Mouse (Mus musculus): Measurements from ENCODE around the gene Fry. TPM values are rescaled to one million over a fixed set of nuclear protein-coding genes. Genes with fewer than 3 reads are reported as not detected.
"Not testable (repeated sequence)": the region's sequence is repeated elsewhere in the genome, so short reads cannot be mapped to it uniquely, and the experiment has no call there.

Gene Fry
- polyA plus RNA-seq, 1 experiment from 2014 or later, result 22.4 TPM

DNA sequence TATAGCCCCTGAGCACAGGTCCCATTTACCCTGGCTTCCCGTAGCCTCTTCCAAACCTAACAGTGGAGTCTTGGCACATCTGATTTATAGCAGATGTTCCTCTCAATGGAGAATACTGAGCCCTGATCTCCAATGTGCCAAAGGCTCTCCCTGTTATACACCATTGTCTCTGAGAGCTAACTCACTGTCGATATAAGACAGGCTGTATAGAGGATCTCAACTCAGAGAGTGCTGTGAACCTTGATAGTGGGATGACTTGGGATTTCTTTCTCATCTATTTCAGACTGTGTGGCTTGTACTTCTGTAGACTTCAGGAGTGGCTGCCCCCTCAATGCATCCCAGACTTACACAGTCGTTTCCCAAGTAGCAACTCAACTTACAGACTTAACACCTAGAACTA lies 371.8 kb downstream of the Fry start:
- DNase-seq (ENCODE audit: low spot score), result no peak
- Histone ChIP-seq H3K4me1 (replicated peaks; ENCODE audit: control insufficient read depth, insufficient read depth, low read length) (no peaks in the 10 kb centered on the region), H3K36me3 (ENCODE audit: control insufficient read depth, insufficient read depth, low read length) (no peaks in the 10 kb centered on the region), H3K4me2 (replicated peaks; ENCODE audit: low read depth, low read length) (no peak overlapping the region), H3K27me3 (ENCODE audit: control insufficient read depth, insufficient read depth, low read length) (no peaks in the 10 kb centered on the region), H3K9me3 (ENCODE audit: control insufficient read depth, low read length) (no peaks in the 10 kb centered on the region), H3K9ac (ENCODE audit: low read depth, low read length) (no peak overlapping the region), H3K4me3 (ENCODE audit: low read depth, low read length) (no peak overlapping the region), H3K27ac (ENCODE audit: low read depth, low read length) (no peak overlapping the region)
- no peak for ATAC-seq (ENCODE audit: low FRiP score)
- WGBS, result 90% methylated on average over 3 of the region's 3 CpGs

DNA sequence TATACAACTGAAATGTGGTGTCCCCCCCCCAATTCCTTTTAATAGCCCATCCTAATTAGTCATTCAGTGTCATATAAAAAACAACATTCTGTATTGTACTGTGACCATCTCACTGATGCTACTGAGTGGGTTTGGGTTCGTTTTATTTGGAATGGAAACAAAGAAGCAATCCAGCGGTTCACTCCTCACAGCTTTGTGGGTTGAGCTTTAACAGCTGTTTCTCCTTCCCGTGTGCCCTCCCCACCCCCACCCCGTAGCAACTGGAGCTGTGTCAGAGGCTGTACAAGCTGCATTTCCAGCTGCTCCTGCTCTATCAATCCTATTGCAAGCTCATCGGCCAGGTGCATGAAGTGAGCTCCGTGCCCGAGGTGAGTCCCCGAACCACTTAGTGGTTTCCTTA lies 372.4 kb downstream of the Fry start:
- H3K4me3 ChIP-seq (ENCODE audit: low read depth, low read length), result no peak overlapping the region

DNA sequence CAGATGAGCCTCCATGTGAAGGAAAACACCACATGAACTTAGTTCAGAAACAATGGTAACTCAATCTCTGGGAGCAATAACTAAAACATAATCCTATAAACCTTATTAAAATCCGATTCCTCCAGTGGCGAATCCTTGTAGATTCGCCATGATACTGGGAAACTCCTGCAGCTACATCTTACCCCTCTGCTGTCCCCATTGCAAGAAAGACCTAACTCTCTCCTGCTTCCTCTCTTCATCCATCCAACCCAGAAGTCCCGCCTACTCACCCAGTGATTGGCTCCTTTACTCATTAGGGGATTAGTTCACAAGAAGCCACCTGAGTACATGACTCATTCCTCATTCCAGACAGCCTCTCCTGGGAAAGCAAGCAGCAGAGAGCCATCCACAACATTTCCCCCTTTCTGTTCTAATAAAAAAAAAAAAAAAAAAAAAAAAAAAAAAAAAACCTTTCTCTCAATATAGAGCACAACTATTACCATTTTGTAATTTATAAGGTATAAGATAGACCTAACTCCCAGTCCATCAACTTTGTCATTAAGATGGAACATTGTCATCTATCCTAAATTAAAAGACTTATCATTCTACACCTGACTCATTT lies 373.2 kb downstream of the Fry start:
- 93% methylated on average over 4 of the region's 4 CpGs for WGBS
- DNase-seq (ENCODE audit: low spot score); H3K27me3 ChIP-seq (ENCODE audit: control insufficient read depth, insufficient read depth, low read length); ATAC-seq (ENCODE audit: low FRiP score); H3K9ac ChIP-seq (ENCODE audit: low read depth, low read length); H3K36me3 ChIP-seq (ENCODE audit: control insufficient read depth, insufficient read depth, low read length); H3K4me2 ChIP-seq (replicated peaks; ENCODE audit: low read depth, low read length); H3K4me3 ChIP-seq (ENCODE audit: low read depth, low read length); H3K9me3 ChIP-seq (ENCODE audit: control insufficient read depth, low read length); H3K27ac ChIP-seq (ENCODE audit: low read depth, low read length); H3K4me1 ChIP-seq (replicated peaks; ENCODE audit: control insufficient read depth, insufficient read depth, low read length): not testable (repeated sequence)

More for the DNA sequence above, 372.4 kb downstream of the Fry start:
- H3K9ac ChIP-seq (ENCODE audit: low read depth, low read length), result no peak overlapping the region
- H3K27ac ChIP-seq (ENCODE audit: low read depth, low read length), result no peak overlapping the region
- no peak overlapping the region for H3K4me2 ChIP-seq (replicated peaks; ENCODE audit: low read depth, low read length)
- ATAC-seq (ENCODE audit: low FRiP score), result no peak
- DNase-seq (ENCODE audit: low spot score), result no peak
- no peaks in the 10 kb centered on the region for H3K36me3 ChIP-seq (ENCODE audit: control insufficient read depth, insufficient read depth, low read length)
- H3K4me1 ChIP-seq (replicated peaks; ENCODE audit: control insufficient read depth, insufficient read depth, low read length), result no peaks in the 10 kb centered on the region
- H3K27me3 ChIP-seq (ENCODE audit: control insufficient read depth, insufficient read depth, low read length), result no peaks in the 10 kb centered on the region
- WGBS, result 81% methylated on average over 8 of the region's 8 CpGs
- H3K9me3 ChIP-seq (ENCODE audit: control insufficient read depth, low read length), result no peaks in the 10 kb centered on the region

DNA sequence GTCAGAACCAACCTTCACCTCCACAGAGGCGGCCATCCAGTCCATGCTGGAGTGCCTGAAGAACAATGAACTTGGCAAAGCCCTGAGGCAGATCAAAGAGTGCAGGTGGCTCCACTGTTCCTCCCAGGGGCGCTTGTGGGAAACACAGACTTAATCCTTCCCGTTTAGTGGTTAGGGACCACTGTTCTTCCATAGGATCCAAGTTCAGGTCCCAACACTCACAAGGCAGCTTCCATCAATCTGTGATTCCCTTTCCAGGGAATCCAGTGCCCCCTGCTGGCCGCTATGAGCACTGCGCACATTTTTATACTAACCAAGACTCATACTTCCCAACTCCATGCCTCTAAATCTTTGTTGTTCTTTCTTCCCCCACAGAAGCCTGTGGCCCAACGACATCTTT lies 377.3 kb downstream of the Fry start:
- WGBS, result 51% methylated on average over 6 of the region's 6 CpGs
- Histone ChIP-seq H3K36me3 (ENCODE audit: control insufficient read depth, insufficient read depth, low read length) (no peaks in the 10 kb centered on the region), H3K9ac (ENCODE audit: low read depth, low read length) (no peak overlapping the region), H3K27me3 (ENCODE audit: control insufficient read depth, insufficient read depth, low read length) (no peaks in the 10 kb centered on the region), H3K4me3 (ENCODE audit: low read depth, low read length) (no peak overlapping the region), H3K4me2 (replicated peaks; ENCODE audit: low read depth, low read length) (no peak overlapping the region), H3K9me3 (ENCODE audit: control insufficient read depth, low read length) (no peaks in the 10 kb centered on the region), H3K4me1 (replicated peaks; ENCODE audit: control insufficient read depth, insufficient read depth, low read length) (no peaks in the 10 kb centered on the region), H3K27ac (ENCODE audit: low read depth, low read length) (no peak overlapping the region)
- ATAC-seq (ENCODE audit: low FRiP score) (no peak), DNase-seq (ENCODE audit: low spot score) (peak; percentile 57)

DNA sequence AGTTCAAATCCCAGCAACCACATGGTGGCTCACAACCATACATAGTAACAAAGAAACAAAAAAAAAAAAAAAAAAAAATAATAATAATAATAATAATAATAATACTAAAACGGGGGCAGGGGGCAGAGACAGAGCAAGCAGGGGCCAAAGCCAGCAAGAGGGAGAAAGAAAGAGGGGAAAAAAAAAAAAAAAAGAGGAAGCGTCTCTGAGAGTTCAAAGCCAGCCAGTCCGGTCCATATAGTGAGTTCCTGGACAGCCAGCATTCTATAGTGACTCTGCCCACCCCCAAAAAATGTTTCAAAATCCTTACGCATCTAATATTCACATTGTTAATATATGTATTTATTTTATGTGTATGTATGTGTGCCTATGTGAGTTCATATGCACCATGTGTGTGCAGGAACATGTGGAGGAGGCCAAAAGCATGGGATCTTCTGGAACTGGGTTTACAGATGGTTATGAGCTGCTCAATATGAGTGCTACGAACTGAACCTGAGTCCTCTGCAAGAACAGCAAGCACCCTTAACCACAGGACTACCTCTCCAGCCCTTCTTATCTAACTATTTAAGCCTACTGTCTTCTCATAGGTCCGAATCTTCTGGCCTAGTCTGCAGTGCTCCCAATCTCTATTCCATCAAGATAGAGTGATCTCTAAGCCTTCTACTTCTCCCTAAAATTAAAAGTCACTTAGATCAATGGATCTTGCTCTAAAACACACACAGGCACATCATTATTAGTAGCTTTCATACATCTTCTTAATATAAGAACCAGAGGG lies 392.2 kb downstream of the Fry start:
- Histone ChIP-seq H3K27ac (ENCODE audit: low read depth, low read length) (no peak overlapping the region), H3K4me3 (ENCODE audit: low read depth, low read length) (no peak overlapping the region)
- WGBS, result 85% methylated on average over 6 of the region's 6 CpGs

DNA sequence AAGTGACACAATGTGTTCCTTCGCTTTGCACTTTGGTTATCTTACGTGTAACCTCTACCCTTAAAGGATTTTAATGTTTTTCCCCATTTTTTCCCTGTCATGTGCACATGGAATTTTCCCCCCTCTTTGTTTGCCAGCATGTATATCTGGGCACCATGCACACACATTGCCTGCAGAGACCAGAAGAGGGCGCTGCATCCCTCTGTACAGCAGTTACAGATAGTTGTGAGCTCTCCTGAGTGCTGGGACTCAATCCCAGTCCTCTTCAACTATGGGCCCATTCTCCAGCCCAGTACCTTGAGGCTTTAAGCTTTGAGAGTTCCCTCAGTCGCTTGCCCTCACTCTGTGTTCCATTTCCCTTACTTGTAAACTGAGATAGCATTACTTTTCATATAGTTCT lies 394.8 kb downstream of the Fry start:
- Histone ChIP-seq H3K9me3 (ENCODE audit: control insufficient read depth, low read length) (no peaks in the 10 kb centered on the region), H3K4me1 (replicated peaks; ENCODE audit: control insufficient read depth, insufficient read depth, low read length) (no peaks in the 10 kb centered on the region), H3K36me3 (ENCODE audit: control insufficient read depth, insufficient read depth, low read length) (no peaks in the 10 kb centered on the region), H3K27ac (ENCODE audit: low read depth, low read length) (no peak overlapping the region), H3K27me3 (ENCODE audit: control insufficient read depth, insufficient read depth, low read length) (no peaks in the 10 kb centered on the region), H3K4me2 (replicated peaks; ENCODE audit: low read depth, low read length) (no peak overlapping the region), H3K4me3 (ENCODE audit: low read depth, low read length) (no peak overlapping the region), H3K9ac (ENCODE audit: low read depth, low read length) (no peak overlapping the region)
- WGBS, result 72% methylated on average over 4 of the region's 4 CpGs
- DNase-seq (ENCODE audit: low spot score), result no peak
- ATAC-seq (ENCODE audit: low FRiP score), result no peak

More for the DNA sequence above, 392.2 kb downstream of the Fry start:
- Histone ChIP-seq H3K4me1 (replicated peaks; ENCODE audit: control insufficient read depth, insufficient read depth, low read length) (no peaks in the 10 kb centered on the region), H3K27me3 (ENCODE audit: control insufficient read depth, insufficient read depth, low read length) (no peaks in the 10 kb centered on the region), H3K9me3 (ENCODE audit: control insufficient read depth, low read length) (no peaks in the 10 kb centered on the region), H3K4me2 (replicated peaks; ENCODE audit: low read depth, low read length) (no peak overlapping the region), H3K9ac (ENCODE audit: low read depth, low read length) (no peak overlapping the region), H3K36me3 (ENCODE audit: control insufficient read depth, insufficient read depth, low read length) (no peaks in the 10 kb centered on the region)
- ATAC-seq (ENCODE audit: low FRiP score) (no peak), DNase-seq (ENCODE audit: low spot score) (no peak)

DNA sequence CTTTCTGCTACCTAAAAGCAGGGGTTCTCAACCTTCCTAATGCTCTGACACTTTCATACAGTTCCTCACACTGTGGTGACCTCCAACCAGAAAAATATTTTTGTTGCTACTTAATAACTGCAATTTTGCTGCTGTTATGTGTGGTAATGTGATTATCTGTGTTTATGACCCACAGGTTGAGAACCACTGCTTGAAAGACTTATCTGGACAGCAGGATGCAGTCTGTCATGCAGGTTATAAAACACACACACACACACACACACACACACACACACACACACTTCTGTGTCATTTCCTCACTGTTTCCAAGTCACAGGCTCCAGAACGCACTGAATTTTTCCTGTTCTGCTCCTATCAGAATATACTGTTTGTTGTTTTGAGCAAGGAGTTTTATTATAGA lies 395.6 kb downstream of the Fry start:
- DNase-seq (ENCODE audit: low spot score) (no peak), ATAC-seq (ENCODE audit: low FRiP score) (no peak)
- WGBS, result 83% methylated on average over 1 of the region's 1 CpGs

DNA sequence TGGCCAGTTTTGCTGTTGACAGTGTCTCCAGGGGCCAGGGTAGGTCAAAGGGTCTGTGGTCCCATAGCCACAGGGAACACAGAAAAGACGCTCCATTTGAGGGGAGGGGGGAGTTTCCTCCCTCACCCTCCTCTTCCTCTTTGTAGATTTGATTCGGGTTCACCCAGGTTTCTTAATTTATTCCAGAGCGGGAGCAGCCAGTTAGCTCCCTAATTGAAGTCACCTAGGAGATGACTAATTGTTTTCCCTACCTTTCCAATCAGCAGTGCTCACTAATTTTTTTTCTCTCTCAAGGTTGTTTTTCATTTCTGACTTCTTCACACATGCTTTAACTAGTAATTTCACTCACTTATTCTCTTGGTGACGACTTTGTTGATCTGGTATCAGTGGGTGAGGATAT lies 399.6 kb downstream of the Fry start, which contains the start of gene Zar1l:
Zar1l (minus strand) TSS at position 101 of the 400 bp plus-strand sequence.
- H3K4me1 ChIP-seq (replicated peaks; ENCODE audit: control insufficient read depth, insufficient read depth, low read length), result no peaks in the 10 kb centered on the region
- DNase-seq (ENCODE audit: low spot score), result no peak
- no peak within 1 kb of the TSS for H3K27ac ChIP-seq (ENCODE audit: low read depth, low read length)
- no peak within 1 kb of the TSS for H3K4me2 ChIP-seq (replicated peaks; ENCODE audit: low read depth, low read length)
- ATAC-seq (ENCODE audit: low FRiP score), result no peak
- no peaks in the 10 kb centered on the region for H3K27me3 ChIP-seq (ENCODE audit: control insufficient read depth, insufficient read depth, low read length)
- no peaks in the 10 kb centered on the region for H3K36me3 ChIP-seq (ENCODE audit: control insufficient read depth, insufficient read depth, low read length)
- no peak within 1 kb of the TSS for H3K4me3 ChIP-seq (ENCODE audit: low read depth, low read length)
- no peaks in the 10 kb centered on the region for H3K9me3 ChIP-seq (ENCODE audit: control insufficient read depth, low read length)
- WGBS, result 58% methylated on average over 4 of the region's 4 CpGs
- H3K9ac ChIP-seq (ENCODE audit: low read depth, low read length), result no peak within 1 kb of the TSS

More for the DNA sequence above, 395.6 kb downstream of the Fry start:
- Histone ChIP-seq H3K4me3 (ENCODE audit: low read depth, low read length) (no peak overlapping the region), H3K9ac (ENCODE audit: low read depth, low read length) (no peak overlapping the region), H3K27me3 (ENCODE audit: control insufficient read depth, insufficient read depth, low read length) (no peaks in the 10 kb centered on the region), H3K9me3 (ENCODE audit: control insufficient read depth, low read length) (no peaks in the 10 kb centered on the region), H3K4me1 (replicated peaks; ENCODE audit: control insufficient read depth, insufficient read depth, low read length) (no peaks in the 10 kb centered on the region), H3K36me3 (ENCODE audit: control insufficient read depth, insufficient read depth, low read length) (no peaks in the 10 kb centered on the region), H3K4me2 (replicated peaks; ENCODE audit: low read depth, low read length) (no peak overlapping the region), H3K27ac (ENCODE audit: low read depth, low read length) (no peak overlapping the region)

DNA sequence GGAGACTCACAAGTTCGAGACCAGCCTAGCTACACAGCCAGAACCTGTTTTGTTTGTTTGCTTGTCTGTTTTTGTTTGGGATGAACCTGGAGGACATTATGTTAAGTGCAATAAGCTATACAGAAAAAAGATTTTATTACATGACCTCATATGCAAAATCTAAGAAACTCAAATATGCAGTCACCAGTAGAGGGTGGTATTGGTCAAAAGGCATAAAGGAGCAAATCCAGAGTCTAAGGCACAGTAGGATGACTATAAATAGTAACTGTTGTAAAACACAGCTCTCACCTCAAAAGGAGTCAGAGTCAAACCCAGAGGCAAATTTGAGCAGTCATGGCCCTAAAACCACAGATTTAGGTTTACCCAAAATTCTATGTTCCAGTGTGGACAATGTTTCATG lies 401.1 kb downstream of the Fry start:
- no peak overlapping the region for H3K9ac ChIP-seq (ENCODE audit: low read depth, low read length)
- DNase-seq (ENCODE audit: low spot score), result no peak
- no peak for ATAC-seq (ENCODE audit: low FRiP score)
- H3K4me2 ChIP-seq (replicated peaks; ENCODE audit: low read depth, low read length), result no peak overlapping the region
- H3K27ac ChIP-seq (ENCODE audit: low read depth, low read length), result no peak overlapping the region
- no peak overlapping the region for H3K4me3 ChIP-seq (ENCODE audit: low read depth, low read length)
- H3K36me3 ChIP-seq (ENCODE audit: control insufficient read depth, insufficient read depth, low read length), result no peaks in the 10 kb centered on the region
- 88% methylated on average over 1 of the region's 1 CpGs for WGBS
- no peaks in the 10 kb centered on the region for H3K9me3 ChIP-seq (ENCODE audit: control insufficient read depth, low read length)
- H3K4me1 ChIP-seq (replicated peaks; ENCODE audit: control insufficient read depth, insufficient read depth, low read length), result no peaks in the 10 kb centered on the region
- H3K27me3 ChIP-seq (ENCODE audit: control insufficient read depth, insufficient read depth, low read length), result no peaks in the 10 kb centered on the region
